Mouse (Mus musculus): ENCODE data around the gene Spr. TPM values are rescaled to one million over a fixed set of nuclear protein-coding genes. Genes with fewer than 3 reads are reported as not detected.
"Not testable (repeated sequence)": the region's sequence is repeated elsewhere in the genome, so short reads cannot be mapped to it uniquely, and the experiment has no call there.

Spr gene
- polyA plus RNA-seq, 1 experiment, result not detected

GRCm38 (mm10) chr6:85159092-85159760 is 21.7 kb upstream of the Spr start:
- peak; percentile 63 for TF ChIP-seq CTCF (IDR thresholded peaks at IDR 0.05; ENCODE audit: insufficient read depth, low read depth, low read length)
- H3K4me1 ChIP-seq (ENCODE audit: control insufficient read depth, insufficient read depth, low read length); H3K4me3 ChIP-seq (ENCODE audit: insufficient read depth, low read depth, low read length); H3K27ac ChIP-seq (ENCODE audit: insufficient read depth, low read depth, low read length): not testable (repeated sequence)
- WGBS, result 17% methylated on average over 6 of the region's 6 CpGs

DNA sequence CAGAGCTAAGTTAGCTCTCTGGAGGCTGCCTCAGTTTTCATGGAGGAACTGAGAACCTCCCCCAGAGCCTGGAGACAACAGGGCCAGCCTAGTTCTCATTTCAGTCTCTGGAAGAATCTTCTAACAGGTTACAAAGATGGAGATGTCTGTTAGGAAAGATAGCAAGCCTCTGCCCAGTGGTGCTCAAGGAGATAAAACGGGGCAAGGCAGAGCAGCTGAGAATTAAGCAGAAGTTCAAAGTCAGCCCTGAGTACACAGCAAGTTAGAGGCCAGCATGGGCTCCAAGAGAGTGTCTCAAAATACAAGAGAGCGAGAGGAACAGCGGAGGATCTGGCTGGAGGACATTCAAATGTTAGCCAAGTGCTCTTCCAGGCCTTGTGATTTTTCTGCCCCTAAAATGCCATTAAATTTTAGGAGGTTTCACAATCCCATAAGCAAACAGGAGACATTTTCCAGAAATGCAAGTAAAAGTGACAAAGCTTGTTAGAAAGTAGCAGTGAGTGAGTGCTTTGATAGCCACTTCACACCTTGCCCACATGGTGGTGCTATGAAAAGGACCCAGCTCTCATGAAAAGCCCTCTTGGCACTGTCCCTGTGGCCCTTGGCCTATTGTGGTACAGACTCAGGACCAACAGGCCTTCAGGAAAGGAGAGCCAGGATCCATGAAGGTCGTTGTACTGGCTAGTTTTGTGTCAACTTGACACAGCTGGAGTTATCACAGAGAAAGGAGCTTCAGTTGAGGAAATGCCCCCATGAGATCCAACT is 20.7 kb upstream of the Spr start:
- not testable (repeated sequence) for H3K27ac ChIP-seq (ENCODE audit: insufficient read depth, low read depth, low read length); H3K4me3 ChIP-seq (ENCODE audit: insufficient read depth, low read depth, low read length); H3K4me1 ChIP-seq (ENCODE audit: control insufficient read depth, insufficient read depth, low read length)
- WGBS, result 87% methylated on average over 4 of the region's 4 CpGs

- H3K27ac ChIP-seq (ENCODE audit: insufficient read depth, low read depth, low read length); H3K4me1 ChIP-seq (ENCODE audit: control insufficient read depth, insufficient read depth, low read length); H3K4me3 ChIP-seq (ENCODE audit: insufficient read depth, low read depth, low read length): not testable (repeated sequence)
- 88% methylated on average over 2 of the region's 2 CpGs for WGBS
Measured at GRCm38 (mm10) chr6:85156551-85156950, 19.0 kb upstream of the Spr start.

DNA sequence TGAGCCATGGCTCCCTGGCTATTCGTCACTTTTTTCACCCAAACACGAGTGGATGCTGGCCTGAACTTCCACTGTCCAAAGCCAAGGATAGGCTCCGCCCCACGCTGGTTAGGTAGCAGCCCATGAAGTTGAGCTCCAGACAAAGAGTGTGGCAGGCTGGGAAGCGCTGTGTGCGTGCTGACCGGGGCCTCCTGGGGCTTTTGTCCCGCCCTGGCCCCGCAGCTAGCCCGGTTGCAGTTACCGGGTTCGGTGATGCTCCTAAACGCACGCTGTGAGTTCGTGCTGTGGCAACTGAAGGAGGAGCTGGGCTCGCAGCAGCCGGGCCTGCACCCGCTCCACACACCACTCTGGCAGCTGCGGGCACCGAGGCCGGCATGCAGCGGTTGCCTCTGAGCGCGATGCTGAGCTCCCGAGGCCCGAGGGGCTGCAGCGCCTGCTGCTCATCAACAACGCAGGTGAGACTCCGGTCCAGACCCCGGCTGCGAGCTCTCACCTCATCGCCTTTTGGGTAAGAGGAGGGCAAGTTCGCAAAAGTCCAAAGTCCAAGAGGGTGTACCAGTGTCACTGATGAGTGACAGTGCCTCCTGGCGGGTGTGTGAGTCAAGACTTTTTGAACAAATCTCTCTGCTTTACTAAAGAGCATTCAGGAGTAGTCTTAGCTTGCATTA is 17.4 kb upstream of the Spr start:
- Histone ChIP-seq H3K4me3 (ENCODE audit: insufficient read depth, low read depth, low read length) (peak overlapping the region; percentile 26), H3K4me1 (ENCODE audit: control insufficient read depth, insufficient read depth, low read length) (peaks cover 8% of the 10 kb centered on the region), H3K27ac (ENCODE audit: insufficient read depth, low read depth, low read length) (no peak overlapping the region)
- TF ChIP-seq CTCF (IDR thresholded peaks at IDR 0.05; ENCODE audit: insufficient read depth, low read depth, low read length), result no peak
- no peak for TF ChIP-seq POLR2A (IDR thresholded peaks at IDR 0.05; ENCODE audit: insufficient read depth, low read depth, low read length)
- WGBS, result 5% methylated on average over 34 of the region's 34 CpGs

DNA sequence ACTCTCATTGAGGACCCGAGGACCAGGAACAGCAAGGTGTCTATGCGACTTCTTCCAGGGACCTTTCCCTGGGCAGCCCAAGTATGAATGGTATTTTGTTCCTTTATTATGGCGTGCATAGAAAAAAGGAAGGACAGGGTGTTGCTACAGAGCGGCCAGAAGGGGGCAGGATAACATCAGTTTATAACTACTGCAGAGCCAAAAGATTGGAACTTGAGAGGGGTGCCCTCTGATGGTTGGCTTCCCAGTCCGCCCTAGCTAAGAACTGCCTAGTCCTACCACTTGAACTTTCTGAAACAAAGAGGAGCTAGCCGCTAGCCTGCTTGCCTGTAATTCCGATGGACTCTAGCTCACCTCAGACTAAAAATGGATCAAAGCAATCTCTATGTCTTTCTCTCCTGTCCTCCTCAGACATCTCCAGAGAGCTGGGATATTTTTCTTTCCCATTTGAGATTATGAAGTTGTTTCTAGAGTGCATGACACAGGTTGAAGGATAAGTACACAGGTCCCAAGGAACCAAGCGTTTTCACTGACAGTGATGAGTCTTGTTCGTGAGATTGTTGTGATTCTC is 16.5 kb upstream of the Spr start:
- no peak overlapping the region for H3K4me3 ChIP-seq (ENCODE audit: insufficient read depth, low read depth, low read length)
- H3K27ac ChIP-seq (ENCODE audit: insufficient read depth, low read depth, low read length), result no peak overlapping the region
- no peak for TF ChIP-seq POLR2A (IDR thresholded peaks at IDR 0.05; ENCODE audit: insufficient read depth, low read depth, low read length)
- no peak for TF ChIP-seq CTCF (IDR thresholded peaks at IDR 0.05; ENCODE audit: insufficient read depth, low read depth, low read length)
- WGBS, result 7% methylated on average over 9 of the region's 9 CpGs
- H3K4me1 ChIP-seq (ENCODE audit: control insufficient read depth, insufficient read depth, low read length), result peaks cover 8% of the 10 kb centered on the region

DNA sequence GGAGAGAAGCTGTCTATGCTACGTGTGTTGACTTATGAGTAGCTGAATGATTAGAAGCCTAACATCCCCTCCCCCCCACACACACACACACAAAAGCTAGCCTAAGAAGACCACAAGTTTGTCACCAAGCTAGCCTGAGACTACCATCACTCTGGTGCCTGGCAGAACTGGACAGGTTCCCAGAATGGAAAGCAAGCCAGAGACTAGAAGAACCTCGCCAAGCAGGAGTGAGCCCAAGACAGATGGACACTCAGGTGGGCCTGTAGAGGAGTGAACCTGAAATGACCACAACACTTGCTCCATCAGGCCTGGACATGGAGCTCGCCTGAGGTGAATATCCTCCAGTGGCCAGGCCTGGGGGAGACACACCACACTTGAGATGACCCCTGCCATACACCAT is 12.8 kb upstream of the Spr start:
- Histone ChIP-seq H3K27ac (ENCODE audit: insufficient read depth, low read depth, low read length) (no peak overlapping the region), H3K4me3 (ENCODE audit: insufficient read depth, low read depth, low read length) (no peak overlapping the region), H3K4me1 (ENCODE audit: control insufficient read depth, insufficient read depth, low read length) (peaks cover 7% of the 10 kb centered on the region)
- WGBS, result 83% methylated on average over 3 of the region's 3 CpGs
- no peak for TF ChIP-seq POLR2A (IDR thresholded peaks at IDR 0.05; ENCODE audit: insufficient read depth, low read depth, low read length)
- no peak for TF ChIP-seq CTCF (IDR thresholded peaks at IDR 0.05; ENCODE audit: insufficient read depth, low read depth, low read length)

DNA sequence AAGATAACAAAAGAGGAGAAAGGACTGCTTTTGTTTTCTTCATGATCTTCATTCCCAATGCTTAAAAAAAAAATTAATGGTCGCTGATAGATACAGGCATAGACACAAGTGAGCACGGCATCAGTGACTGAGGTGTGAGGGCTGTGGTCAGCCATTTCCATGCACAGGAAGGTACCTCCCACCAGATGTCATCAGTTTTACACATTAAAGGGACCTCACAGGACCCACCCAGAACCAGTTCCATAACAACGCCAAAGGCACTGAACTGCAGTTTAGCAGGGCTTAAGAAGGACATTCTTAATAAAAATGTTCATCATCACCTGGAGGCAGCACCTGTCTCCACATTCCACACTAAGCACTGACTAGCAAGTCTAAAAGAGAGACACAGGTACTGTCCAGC is 10.1 kb upstream of the Spr start:
- TF ChIP-seq CTCF (IDR thresholded peaks at IDR 0.05; ENCODE audit: insufficient read depth, low read depth, low read length), result no peak
- no peak for TF ChIP-seq POLR2A (IDR thresholded peaks at IDR 0.05; ENCODE audit: insufficient read depth, low read depth, low read length)
- no peaks in the 10 kb centered on the region for H3K4me1 ChIP-seq (ENCODE audit: control insufficient read depth, insufficient read depth, low read length)
- WGBS, result 76% methylated on average over 3 of the region's 3 CpGs
- no peak overlapping the region for H3K27ac ChIP-seq (ENCODE audit: insufficient read depth, low read depth, low read length)
- H3K4me3 ChIP-seq (ENCODE audit: insufficient read depth, low read depth, low read length), result no peak overlapping the region

DNA sequence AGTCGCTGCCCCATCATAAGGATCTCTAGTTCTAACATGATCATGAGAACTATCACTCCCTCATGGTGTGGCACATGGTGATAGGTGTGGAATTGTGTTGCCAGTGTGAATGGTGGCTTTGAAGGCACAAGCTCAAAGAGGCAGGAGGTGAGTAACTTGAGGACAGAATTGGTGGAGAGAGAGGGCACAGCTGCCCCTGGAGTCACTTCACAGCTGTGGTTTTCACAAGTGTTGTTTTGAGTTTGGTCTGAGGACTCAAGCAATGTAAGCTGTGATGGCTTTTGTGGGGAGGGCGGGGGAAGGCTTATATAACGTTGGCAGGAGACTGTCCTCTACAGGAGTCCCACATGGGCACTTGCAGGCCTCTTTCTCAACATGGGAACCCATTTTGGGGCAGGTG is 6.9 kb upstream of the Spr start:
- TF ChIP-seq POLR2A (IDR thresholded peaks at IDR 0.05; ENCODE audit: insufficient read depth, low read depth, low read length) (no peak), CTCF (IDR thresholded peaks at IDR 0.05; ENCODE audit: insufficient read depth, low read depth, low read length) (no peak)
- Histone ChIP-seq H3K4me1 (ENCODE audit: control insufficient read depth, insufficient read depth, low read length) (no peaks in the 10 kb centered on the region), H3K27ac (ENCODE audit: insufficient read depth, low read depth, low read length) (no peak overlapping the region), H3K4me3 (ENCODE audit: insufficient read depth, low read depth, low read length) (no peak overlapping the region)
- WGBS, result 67% methylated on average over 3 of the region's 3 CpGs

DNA sequence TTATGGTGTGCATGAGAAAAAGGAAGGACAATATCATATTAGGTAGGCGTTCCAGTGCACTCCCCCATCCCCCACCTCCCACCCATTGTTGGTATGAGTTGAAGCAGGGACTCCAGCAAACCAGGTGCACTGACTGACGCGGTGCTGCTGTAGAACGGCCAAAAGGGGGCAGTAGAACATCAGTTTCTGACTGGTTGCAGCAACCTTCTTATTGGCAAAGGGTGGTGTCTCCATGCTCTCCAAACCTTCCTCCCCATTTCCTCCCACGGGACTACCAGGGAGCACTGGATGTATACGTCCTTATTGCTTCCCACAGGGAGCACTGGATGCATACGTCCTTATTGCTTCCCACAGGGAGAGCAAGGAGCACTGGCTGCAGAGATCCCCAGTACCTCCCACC is 3.4 kb upstream of the Spr start:
- H3K4me3 ChIP-seq (ENCODE audit: insufficient read depth, low read depth, low read length); H3K4me1 ChIP-seq (ENCODE audit: control insufficient read depth, insufficient read depth, low read length); H3K27ac ChIP-seq (ENCODE audit: insufficient read depth, low read depth, low read length): not testable (repeated sequence)
- WGBS, result 7% methylated on average over 7 of the region's 7 CpGs
